Mouse (Mus musculus) MEL (cell line): ENCODE data around the gene Nrxn3.

ENCODE experiments used
- CTCF ChIP-seq, 3 experiments: IDR thresholded peaks in 2 of 3; conservative IDR thresholded peaks in 1 of 3; 2 replicates each; pipeline ENCODE4 v1.5.1; 2011 to 2012; ENCODE audit warnings: low read length in 3 of 3, low read depth in 2 of 3, mild to moderate bottlenecking in 2 of 3, improper control_type of control experiment in 1 of 3, inconsistent platforms in 1 of 3, mixed read lengths in 1 of 3, moderate library complexity in 1 of 3; ENCODE audit not compliant: control insufficient read depth in 1 of 3, insufficient read depth in 1 of 3, poor library complexity in 1 of 3, severe bottlenecking in 1 of 3
- EP300 ChIP-seq, 2 experiments: IDR thresholded peaks; 2 replicates each; pipeline ENCODE4 v1.6.1; 2011; ENCODE audit warnings: improper control_type of control experiment in 2 of 2, low read length in 2 of 2, low read depth in 1 of 2, mild to moderate bottlenecking in 1 of 2
- ETS1 ChIP-seq: IDR thresholded peaks from 2 replicates; pipeline ENCODE4 v1.6.1; 2012; ENCODE audit warnings: low read depth, mild to moderate bottlenecking, inconsistent platforms, low read length, improper control_type of control experiment, moderate library complexity
- MXI1 ChIP-seq: IDR thresholded peaks from 2 replicates; pipeline ENCODE4 v1.6.1; 2011; ENCODE audit warnings: mild to moderate bottlenecking, low read depth, low read length, improper control_type of control experiment
- POLR2A ChIP-seq, 2 experiments: IDR thresholded peaks; 2 replicates each; pipeline ENCODE4 v1.6.1; 2011 to 2012; ENCODE audit warnings: low read length in 2 of 2, mild to moderate bottlenecking in 2 of 2, control low read depth in 1 of 2, improper control_type of control experiment in 1 of 2, low read depth in 1 of 2, moderate library complexity in 1 of 2; ENCODE audit not compliant: control insufficient read depth in 1 of 2, insufficient read depth in 1 of 2, poor library complexity in 1 of 2
- POLR2AphosphoS2 ChIP-seq: IDR thresholded peaks from 2 replicates; pipeline ENCODE4 v1.6.1; 2011; ENCODE audit warnings: low read length, improper control_type of control experiment
- POLR2AphosphoS5 ChIP-seq: IDR thresholded peaks from 2 replicates; pipeline ENCODE4 v1.6.1; 2012; ENCODE audit warnings: low read depth, borderline replicate concordance, mild to moderate bottlenecking, inconsistent platforms, low read length, moderate library complexity, mixed read lengths
- SMC3 ChIP-seq: IDR thresholded peaks from 2 replicates; pipeline ENCODE4 v1.6.1; 2011; ENCODE audit warnings: low read depth, low read length, improper control_type of control experiment
- TBP ChIP-seq: IDR thresholded peaks from 2 replicates; pipeline ENCODE4 v1.8.0; 2011; ENCODE audit warnings: low read depth, low read length, improper control_type of control experiment
- ZC3H11A ChIP-seq: IDR thresholded peaks from 2 replicates; pipeline ENCODE4 v1.6.1; 2012; ENCODE audit warnings: low read depth, mild to moderate bottlenecking, inconsistent platforms, low read length, improper control_type of control experiment

- no peak for TF ChIP-seq POLR2A (IDR thresholded peaks at IDR 0.05; ENCODE audit: control insufficient read depth in 1 of 2, insufficient read depth in 1 of 2, low read depth in 1 of 2, low read length in 2 of 2, poor library complexity in 1 of 2)
- TF ChIP-seq CTCF (IDR thresholded peaks at IDR 0.05 in 2 of 3, conservative IDR thresholded peaks at IDR 0.05 in 1 of 3; ENCODE audit: control insufficient read depth in 1 of 3, insufficient read depth in 1 of 3, low read depth in 2 of 3, low read length in 3 of 3, poor library complexity in 1 of 3, severe bottlenecking in 1 of 3) = no peak
- no peak for TF ChIP-seq ETS1
- no peak for TF ChIP-seq POLR2AphosphoS2
- TF ChIP-seq SMC3 = no peak
- TF ChIP-seq ZC3H11A = no peak
- no peak for TF ChIP-seq EP300 (IDR thresholded peaks at IDR 0.05; ENCODE audit: low read depth in 1 of 2, low read length in 2 of 2)
- TF ChIP-seq POLR2AphosphoS5 = no peak
- TF ChIP-seq TBP = no peak
- TF ChIP-seq MXI1 = no peak
These were observed 1099.5 kb downstream of the Nrxn3 start for GRCm38 (mm10) chr12:89822141-89822540.
